Mouse (Mus musculus) right cerebral cortex, postnatal 25 days (tissue): Measurements from ENCODE around the gene Flot1.

ENCODE experiments used
- DNase-seq: peaks from one replicate; pipeline ENCODE4 v3.0.0; 2022

Gene Flot1

DNA sequence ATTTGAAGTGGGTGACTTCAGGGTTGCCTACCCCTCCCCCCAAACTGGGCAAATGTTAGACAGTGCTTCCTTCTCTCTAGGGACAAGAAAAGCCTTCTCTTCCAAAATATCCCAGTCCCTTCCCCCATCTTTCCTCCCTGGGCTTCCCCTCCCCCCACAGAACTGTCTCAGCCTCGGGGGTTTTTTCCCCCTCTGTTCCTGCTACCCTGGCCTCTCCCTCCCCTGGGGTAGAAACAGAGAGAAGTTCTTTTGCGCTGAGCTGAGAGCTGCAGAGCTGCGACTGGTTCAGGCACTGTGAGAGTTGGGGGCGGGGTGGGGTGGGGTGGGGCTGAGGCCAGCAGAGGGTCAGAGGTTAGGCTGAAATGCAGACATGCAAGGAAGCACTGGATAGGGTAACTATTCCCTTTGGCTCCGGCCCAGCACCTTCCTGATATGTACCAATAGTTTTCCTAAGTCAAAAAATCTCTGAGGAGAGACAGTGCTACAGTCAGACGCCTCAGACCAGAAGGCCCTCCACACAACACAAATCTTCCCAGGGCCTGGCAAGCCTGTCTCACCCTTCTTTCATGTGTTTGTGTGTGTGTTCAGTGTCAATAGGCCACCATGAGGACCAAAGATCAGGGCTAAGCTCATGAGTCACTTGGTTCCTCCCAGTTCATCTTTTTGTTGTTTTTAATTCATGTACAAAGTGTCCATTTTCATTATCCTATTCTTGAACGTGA is 46.5 kb downstream of the Flot1 start:
- DNase-seq, result no peak

DNA sequence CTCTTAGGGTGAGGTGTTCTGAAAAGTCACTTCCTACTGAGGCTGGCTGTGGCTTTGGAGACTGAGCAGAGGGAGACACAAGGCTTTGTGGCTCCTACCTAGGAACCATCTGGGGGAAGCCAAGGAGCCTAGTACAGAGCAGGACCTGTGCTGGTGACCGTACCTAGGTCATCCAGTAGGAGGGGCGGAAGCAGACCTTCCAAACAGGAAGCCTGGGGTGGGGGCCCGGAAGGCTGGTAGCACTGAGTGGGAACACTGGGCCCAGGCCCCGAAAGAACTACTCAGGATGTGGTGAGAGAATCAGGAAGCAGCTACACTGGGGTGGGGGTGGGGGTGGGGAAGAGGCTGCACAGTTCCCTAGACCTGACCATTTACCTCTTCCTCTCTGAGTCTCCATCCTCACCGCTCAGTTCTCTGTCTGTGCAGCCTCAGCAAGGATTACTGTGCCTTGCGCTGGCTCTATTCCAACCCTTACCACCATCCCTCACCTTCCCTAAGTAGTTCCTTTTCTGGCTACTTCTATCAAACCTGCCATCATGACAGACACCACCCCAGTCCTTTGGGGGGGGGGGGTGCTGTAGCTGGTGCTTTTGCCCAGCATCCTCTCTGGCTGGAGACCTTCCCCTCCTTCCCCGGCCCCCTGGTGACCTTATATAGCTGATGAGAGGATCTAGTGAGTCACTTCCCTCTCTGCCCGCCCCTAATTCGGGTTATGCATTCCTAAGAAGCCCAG is 47.3 kb downstream of the Flot1 start:
- peak; percentile 35 for DNase-seq

GRCm38 (mm10) chr17:35870884-35871696 is 48.1 kb downstream of the Flot1 start:
- no peak for DNase-seq

GRCm38 (mm10) chr17:35873774-35874519 is 50.9 kb downstream of the Flot1 start:
- DNase-seq, result peak; percentile 85

DNA sequence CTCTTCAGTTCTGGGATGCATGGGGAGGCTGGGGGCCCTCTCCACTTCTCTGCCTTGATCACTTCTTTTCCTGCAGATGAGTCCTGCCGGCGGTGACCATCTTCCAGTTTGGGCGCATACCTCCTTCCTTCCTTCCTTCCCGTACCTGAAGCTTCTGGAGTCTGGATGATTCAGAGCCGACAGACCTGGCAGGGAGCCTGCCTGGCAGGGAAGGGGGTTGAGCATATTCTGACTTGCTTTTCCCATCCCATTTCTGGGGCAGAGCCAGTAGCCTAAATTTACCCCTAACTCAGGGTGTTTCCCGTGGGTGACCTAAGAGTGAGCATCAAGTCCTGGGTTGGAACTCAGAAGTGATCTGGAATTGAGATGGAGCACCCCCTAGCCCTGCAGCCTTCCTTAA is 51.7 kb downstream of the Flot1 start:
- DNase-seq, result peak; percentile 68

DNA sequence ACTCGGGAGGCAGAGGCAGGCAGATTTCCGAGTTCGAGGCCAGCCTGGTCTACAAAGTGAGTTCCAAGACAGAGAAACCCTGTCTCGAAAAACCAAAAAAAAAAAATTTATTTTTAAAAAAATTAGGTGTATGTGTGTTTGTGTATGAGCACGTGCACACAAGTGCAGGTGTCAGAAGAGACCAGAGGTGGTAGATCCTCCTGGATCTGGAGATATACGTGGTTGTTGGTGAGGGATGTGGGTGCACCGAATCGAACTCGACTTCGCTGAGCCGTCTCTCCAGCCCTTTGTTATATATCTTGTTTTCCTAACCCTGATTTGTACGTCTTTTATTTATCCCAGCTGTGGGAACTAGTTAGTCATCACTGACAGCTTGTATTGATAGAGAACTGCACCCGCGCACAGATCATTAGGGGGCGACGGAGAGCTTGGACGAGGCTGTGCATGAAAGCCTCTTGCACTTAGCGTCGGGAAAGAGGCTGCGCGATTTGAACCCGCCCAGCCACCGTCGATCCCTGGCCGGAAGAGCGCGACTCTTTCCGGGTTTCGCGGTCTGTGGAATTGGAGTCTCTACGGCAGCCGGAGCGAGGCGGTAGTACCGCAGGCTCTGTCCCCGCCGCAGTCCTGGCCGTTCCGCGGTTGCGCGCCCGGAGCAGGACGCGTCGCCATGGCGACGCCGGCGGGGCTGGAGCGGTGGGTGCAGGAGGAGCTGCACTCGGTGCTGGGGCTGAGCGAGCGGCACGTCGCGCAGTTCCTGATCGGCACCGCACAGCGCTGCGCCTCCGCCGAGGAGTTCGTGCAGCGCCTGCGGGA is 56.4 kb downstream of the Flot1 start, which contains the start of gene Dhx16:
Dhx16 (plus strand) TSS at position 575 of the 813 bp plus-strand sequence.
- DNase-seq, result peak; percentile 95
